Mouse (Mus musculus): Measurements from ENCODE around the gene Edaradd. TPM values are rescaled to one million over a fixed set of nuclear protein-coding genes. Genes with fewer than 3 reads are reported as not detected.
"Not testable (repeated sequence)": the region's sequence is repeated elsewhere in the genome, so short reads cannot be mapped to it uniquely, and the experiment has no call there.

Gene Edaradd
- polyA plus RNA-seq, 1 experiment from 2014 or later, result 1.1 TPM

- Histone ChIP-seq H3K27ac (no peak overlapping the region), H3K9me3 (no peaks in the 10 kb centered on the region), H3K27me3 (ENCODE audit: insufficient read depth, poor library complexity, severe bottlenecking) (no peaks in the 10 kb centered on the region), H3K36me3 (no peaks in the 10 kb centered on the region), H3K4me1 (replicated peaks) (no peaks in the 10 kb centered on the region), H3K4me3 (no peak overlapping the region)
- no peak for DNase-seq (ENCODE audit: low spot score)
- 88% methylated on average over 1 of the region's 1 CpGs for WGBS
These were observed 51.8 kb downstream of the Edaradd start for GRCm38 (mm10) chr13:12468488-12468887.

GRCm38 (mm10) chr13:12464844-12465243, 55.4 kb downstream of the Edaradd start, which contains the start of gene Lgals8:
TSS of gene Lgals8 (minus strand) at chr13:12464944.
- Histone ChIP-seq H3K36me3 (no peaks in the 10 kb centered on the region), H3K4me1 (replicated peaks) (peaks cover 7% of the 10 kb centered on the region), H3K9me3 (no peaks in the 10 kb centered on the region), H3K27me3 (ENCODE audit: insufficient read depth, poor library complexity, severe bottlenecking) (no peaks in the 10 kb centered on the region), H3K27ac (no peak within 1 kb of the TSS), H3K4me3 (no peak within 1 kb of the TSS)
- WGBS, result 82% methylated on average over 1 of the region's 1 CpGs
- no peak for DNase-seq (ENCODE audit: low spot score)

DNA sequence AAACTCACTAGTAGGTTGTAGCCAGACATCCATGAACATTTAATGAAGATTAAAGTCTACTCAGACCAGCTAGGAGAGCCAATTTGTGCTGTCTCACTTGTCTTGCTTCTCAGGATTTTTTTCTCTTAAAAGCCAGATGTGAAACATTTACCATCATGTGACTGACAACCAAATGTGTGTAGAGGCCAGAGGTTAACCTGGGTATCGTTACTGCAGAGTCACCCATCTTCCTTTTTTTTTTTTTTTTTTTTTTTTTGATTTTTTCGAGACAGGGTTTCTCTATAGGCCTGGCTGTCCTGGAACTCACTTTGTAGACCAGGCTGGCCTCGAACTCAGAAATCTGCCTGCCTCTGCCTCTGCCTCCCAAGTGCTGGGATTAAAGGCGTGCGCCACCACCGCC, 56.1 kb downstream of the Edaradd start:
- not testable (repeated sequence) for H3K27ac ChIP-seq; H3K9me3 ChIP-seq; H3K4me3 ChIP-seq; H3K27me3 ChIP-seq (ENCODE audit: insufficient read depth, poor library complexity, severe bottlenecking); H3K36me3 ChIP-seq; H3K4me1 ChIP-seq (replicated peaks); DNase-seq (ENCODE audit: low spot score)
- WGBS, result 91% methylated on average over 6 of the region's 6 CpGs

- Histone ChIP-seq H3K36me3 (no peaks in the 10 kb centered on the region), H3K4me3 (no peak overlapping the region), H3K27ac (no peak overlapping the region), H3K27me3 (ENCODE audit: insufficient read depth, poor library complexity, severe bottlenecking) (no peaks in the 10 kb centered on the region), H3K4me1 (replicated peaks) (peaks cover 7% of the 10 kb centered on the region), H3K9me3 (no peaks in the 10 kb centered on the region)
- 81% methylated on average over 4 of the region's 4 CpGs for WGBS
- DNase-seq (ENCODE audit: low spot score), result no peak
These were observed 57.6 kb downstream of the Edaradd start for GRCm38 (mm10) chr13:12462623-12463022.

GRCm38 (mm10) chr13:12461730-12462119, 58.5 kb downstream of the Edaradd start:
- no peak for DNase-seq (ENCODE audit: low spot score)
- peak overlapping the region; percentile 66 for H3K4me3 ChIP-seq
- 3% methylated on average over 7 of the region's 7 CpGs for WGBS
- no peaks in the 10 kb centered on the region for H3K9me3 ChIP-seq
- H3K36me3 ChIP-seq, result no peaks in the 10 kb centered on the region
- no peaks in the 10 kb centered on the region for H3K27me3 ChIP-seq (ENCODE audit: insufficient read depth, poor library complexity, severe bottlenecking)
- peaks cover 7% of the 10 kb centered on the region for H3K4me1 ChIP-seq (replicated peaks)
- H3K27ac ChIP-seq, result peak overlapping the region; percentile 81

GRCm38 (mm10) chr13:12460881-12461729, 59.1 kb downstream of the Edaradd start:
- no peaks in the 10 kb centered on the region for H3K36me3 ChIP-seq
- whole genome bisulfite sequencing, result under 1% methylated on average over 59 of the region's 59 CpGs
- no peaks in the 10 kb centered on the region for H3K27me3 ChIP-seq (ENCODE audit: insufficient read depth, poor library complexity, severe bottlenecking)
- peak overlapping the region; percentile 81 for H3K27ac ChIP-seq
- peak overlapping the region; percentile 66 for H3K4me3 ChIP-seq
- DNase-seq (ENCODE audit: low spot score), result peak; percentile 92
- no peaks in the 10 kb centered on the region for H3K9me3 ChIP-seq
- peaks cover 7% of the 10 kb centered on the region for H3K4me1 ChIP-seq (replicated peaks)

- H3K4me1 ChIP-seq (replicated peaks), result peaks cover 7% of the 10 kb centered on the region
- peak overlapping the region; percentile 81; the same call in 1 of the 2 replicates for H3K27ac ChIP-seq
- H3K27me3 ChIP-seq (ENCODE audit: insufficient read depth, poor library complexity, severe bottlenecking), result no peaks in the 10 kb centered on the region
- DNase-seq (ENCODE audit: low spot score), result peak; percentile 13
- peak overlapping the region; percentile 66 for H3K4me3 ChIP-seq
- H3K9me3 ChIP-seq, result no peaks in the 10 kb centered on the region
- 15% methylated on average over 8 of the region's 8 CpGs for WGBS
- H3K36me3 ChIP-seq, result no peaks in the 10 kb centered on the region
These were observed 59.8 kb downstream of the Edaradd start for GRCm38 (mm10) chr13:12460443-12460842.

DNA sequence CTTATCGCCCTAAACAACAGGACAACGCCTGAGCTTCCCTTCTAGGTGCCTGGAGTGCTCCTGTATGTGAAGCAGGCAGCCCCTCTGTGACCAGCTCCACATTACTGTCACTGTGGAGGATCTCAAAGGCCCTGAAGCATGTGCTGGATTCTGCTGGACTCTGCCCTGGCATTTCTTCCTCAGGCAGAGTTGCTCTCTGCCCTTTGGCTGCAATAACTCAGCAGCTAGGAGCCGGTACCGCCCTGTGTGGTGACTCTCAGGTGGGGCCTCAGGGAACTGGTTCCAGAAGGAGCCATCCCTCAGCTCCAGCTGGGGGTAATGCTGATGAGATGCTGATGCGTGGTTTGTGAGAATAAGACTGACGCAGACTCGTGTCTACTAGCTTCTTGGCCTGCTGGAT, 63.5 kb downstream of the Edaradd start:
- Histone ChIP-seq H3K4me1 (replicated peaks) (peaks cover 3% of the 10 kb centered on the region), H3K27me3 (ENCODE audit: insufficient read depth, poor library complexity, severe bottlenecking) (no peaks in the 10 kb centered on the region), H3K27ac (no peak overlapping the region), H3K36me3 (no peaks in the 10 kb centered on the region), H3K9me3 (no peaks in the 10 kb centered on the region), H3K4me3 (no peak overlapping the region)
- WGBS, result 80% methylated on average over 7 of the region's 7 CpGs
- DNase-seq (ENCODE audit: low spot score), result no peak

DNA sequence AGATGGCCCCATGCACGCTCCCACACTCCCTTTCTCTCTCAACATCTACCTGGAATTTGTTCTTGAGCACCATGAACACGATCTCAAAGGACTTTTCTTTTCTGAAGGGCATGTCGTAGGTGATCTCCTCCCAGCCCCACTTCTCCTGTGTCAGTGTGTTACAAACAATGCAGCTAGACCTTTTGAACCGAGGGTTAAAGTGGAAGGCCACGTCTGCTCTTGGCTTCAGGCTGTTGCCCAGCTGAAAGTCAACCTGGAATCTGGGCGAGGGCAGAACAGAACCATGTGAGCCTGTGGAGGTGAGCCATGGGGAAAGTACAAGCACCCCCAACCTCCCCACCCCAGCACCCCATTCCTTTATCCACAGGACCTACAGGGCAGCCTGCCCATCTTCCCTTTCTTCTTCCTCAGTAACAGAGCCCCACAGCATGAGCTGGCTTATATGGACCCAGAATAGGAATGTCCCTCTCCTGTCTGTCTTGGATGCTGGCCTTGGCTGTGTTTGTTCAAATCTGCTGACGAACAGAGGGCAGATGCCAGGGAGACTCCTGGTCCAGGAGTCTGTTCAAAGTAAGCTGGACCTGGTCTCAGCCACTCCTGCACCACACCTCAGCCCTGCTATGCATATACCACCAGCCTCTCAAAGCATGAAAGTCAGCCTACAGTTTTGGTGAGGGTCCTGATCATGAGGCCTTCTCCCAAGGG, 65.4 kb downstream of the Edaradd start:
- no peaks in the 10 kb centered on the region for H3K9me3 ChIP-seq
- WGBS, result 80% methylated on average over 7 of the region's 7 CpGs
- no peaks in the 10 kb centered on the region for H3K36me3 ChIP-seq
- no peak overlapping the region for H3K27ac ChIP-seq
- H3K4me3 ChIP-seq, result no peak overlapping the region
- no peak for DNase-seq (ENCODE audit: low spot score)
- H3K27me3 ChIP-seq (ENCODE audit: insufficient read depth, poor library complexity, severe bottlenecking), result no peaks in the 10 kb centered on the region
- no peaks in the 10 kb centered on the region; the same call in 1 of the 2 replicates for H3K4me1 ChIP-seq (replicated peaks)

- no peaks in the 10 kb centered on the region for H3K4me1 ChIP-seq (replicated peaks)
- 93% methylated on average over 14 of the region's 14 CpGs for WGBS
- no peak for DNase-seq (ENCODE audit: low spot score)
These were observed 67.1 kb downstream of the Edaradd start for GRCm38 (mm10) chr13:12453150-12453549.

GRCm38 (mm10) chr13:12442008-12442587, 78.1 kb downstream of the Edaradd start:
- Histone ChIP-seq H3K27ac (no peak overlapping the region), H3K36me3 (peaks cover 46% of the 10 kb centered on the region), H3K4me1 (replicated peaks) (no peaks in the 10 kb centered on the region), H3K4me3 (no peak overlapping the region), H3K9me3 (no peaks in the 10 kb centered on the region), H3K27me3 (ENCODE audit: insufficient read depth, poor library complexity, severe bottlenecking) (no peaks in the 10 kb centered on the region)
- 84% methylated on average over 2 of the region's 2 CpGs for WGBS
- DNase-seq (ENCODE audit: low spot score), result no peak

More at GRCm38 (mm10) chr13:12453150-12453549, 67.1 kb downstream of the Edaradd start:
- Histone ChIP-seq H3K27me3 (ENCODE audit: insufficient read depth, poor library complexity, severe bottlenecking) (no peaks in the 10 kb centered on the region), H3K4me3 (no peak overlapping the region), H3K27ac (no peak overlapping the region), H3K9me3 (no peaks in the 10 kb centered on the region), H3K36me3 (no peaks in the 10 kb centered on the region)

GRCm38 (mm10) chr13:12440813-12441212, 79.4 kb downstream of the Edaradd start:
- no peaks in the 10 kb centered on the region for H3K4me1 ChIP-seq (replicated peaks)
- no peaks in the 10 kb centered on the region for H3K9me3 ChIP-seq
- peaks cover 59% of the 10 kb centered on the region for H3K36me3 ChIP-seq
- 92% methylated on average over 6 of the region's 6 CpGs for WGBS
- H3K4me3 ChIP-seq, result no peak overlapping the region
- DNase-seq (ENCODE audit: low spot score), result no peak
- H3K27me3 ChIP-seq (ENCODE audit: insufficient read depth, poor library complexity, severe bottlenecking), result no peaks in the 10 kb centered on the region
- H3K27ac ChIP-seq, result no peak overlapping the region

- H3K27ac ChIP-seq, result no peak overlapping the region
- H3K36me3 ChIP-seq, result peaks cover 71% of the 10 kb centered on the region
- WGBS, result 96% methylated on average over 3 of the region's 3 CpGs
- no peak for DNase-seq (ENCODE audit: low spot score)
- no peaks in the 10 kb centered on the region for H3K4me1 ChIP-seq (replicated peaks)
- no peaks in the 10 kb centered on the region for H3K27me3 ChIP-seq (ENCODE audit: insufficient read depth, poor library complexity, severe bottlenecking)
- H3K9me3 ChIP-seq, result no peaks in the 10 kb centered on the region
- no peak overlapping the region for H3K4me3 ChIP-seq
These were observed 80.7 kb downstream of the Edaradd start for GRCm38 (mm10) chr13:12439586-12439985.

Measured in hindbrain, embryonic 10.5 days (tissue).